Mouse (Mus musculus) gonadal fat pad, adult 2 months (tissue): Measurements from ENCODE around the gene Stab1. TPM values are rescaled to one million over a fixed set of nuclear protein-coding genes. Genes with fewer than 3 reads are reported as not detected.

ENCODE experiments used
- DNase-seq: peaks from one replicate; pipeline ENCODE4 v3.0.0-alpha.2; 2012; ENCODE audit warnings: low read depth
- polyA plus RNA-seq: library from polyadenylated mRNA; depleted of rRNA; stranded (reverse); fragments of >200 nt; gene quantifications from 2 replicates; pipeline ENCODE4 v1.2.3, GENCODE M21; 2012

Stab1 gene
- polyA plus RNA-seq, 1 experiment = 97.3 TPM

DNA sequence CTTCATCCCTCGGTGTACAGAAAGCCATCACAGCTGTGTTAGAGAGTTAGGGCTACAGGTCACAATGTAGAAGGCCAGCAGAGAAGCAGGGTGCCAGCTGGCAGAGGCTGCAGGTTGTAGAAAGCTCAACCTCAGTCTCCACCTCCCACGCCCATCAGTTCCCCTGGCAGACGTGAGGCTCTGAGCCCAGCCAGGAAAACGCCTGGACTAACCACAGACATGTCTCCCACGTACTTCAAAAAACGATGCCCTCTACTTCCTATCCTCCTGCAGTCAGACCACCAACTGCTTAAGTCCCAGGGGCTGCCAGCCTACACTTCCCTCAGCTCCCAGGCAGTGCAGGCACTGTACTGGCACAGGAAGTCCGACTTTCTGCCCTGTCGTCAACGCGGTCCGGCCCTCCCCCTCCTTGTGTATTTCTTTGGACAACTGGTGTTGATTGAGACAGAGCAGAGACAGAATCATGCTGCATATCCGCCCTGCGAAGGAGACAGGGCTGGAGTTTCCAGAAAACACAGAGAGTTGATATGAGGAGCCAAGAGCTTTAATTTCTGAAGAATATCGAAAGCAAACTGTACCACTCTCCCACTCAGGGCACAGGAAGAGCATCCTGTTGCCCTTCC lies 26.6 kb upstream of the Stab1 start:
- DNase-seq = peak; percentile 70

DNA sequence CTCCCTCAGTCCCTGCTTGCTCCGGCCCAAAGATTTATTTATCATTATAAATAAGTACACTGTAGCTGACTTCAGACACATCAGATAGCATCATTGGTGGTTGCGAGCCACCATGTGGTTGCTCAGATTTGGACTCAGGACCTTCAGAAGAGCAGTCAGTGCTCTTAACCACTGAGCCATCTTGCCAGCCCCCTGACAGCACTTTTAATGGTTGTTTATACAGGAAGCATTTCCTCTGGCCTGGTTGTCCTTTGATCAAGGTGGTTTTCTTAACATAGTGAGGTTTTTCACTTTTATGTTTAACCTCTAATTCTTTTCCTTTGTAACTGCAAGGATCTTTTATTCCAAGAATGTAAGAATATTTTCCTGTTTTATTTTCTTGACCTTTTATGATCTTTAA lies 26.0 kb upstream of the Stab1 start:
- no peak for DNase-seq

DNA sequence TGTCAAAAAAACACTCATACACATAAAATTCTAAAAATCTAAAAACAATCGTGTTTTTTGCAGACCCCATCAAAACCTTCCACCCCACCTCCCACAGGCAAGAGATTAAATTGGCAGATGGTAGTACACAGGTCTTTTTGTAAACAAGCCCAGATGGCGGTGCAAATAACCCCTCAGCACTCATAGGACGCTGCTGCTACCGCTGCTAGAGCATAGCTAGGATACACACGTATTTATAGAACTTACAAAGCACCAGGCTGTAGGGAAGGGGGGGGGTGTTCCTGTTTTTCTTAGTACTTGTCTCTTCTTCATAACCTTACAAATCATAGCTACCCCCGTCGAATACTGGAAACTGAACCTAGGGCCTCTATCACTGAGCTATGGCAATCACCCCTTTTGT lies 25.4 kb upstream of the Stab1 start:
- DNase-seq = no peak

DNA sequence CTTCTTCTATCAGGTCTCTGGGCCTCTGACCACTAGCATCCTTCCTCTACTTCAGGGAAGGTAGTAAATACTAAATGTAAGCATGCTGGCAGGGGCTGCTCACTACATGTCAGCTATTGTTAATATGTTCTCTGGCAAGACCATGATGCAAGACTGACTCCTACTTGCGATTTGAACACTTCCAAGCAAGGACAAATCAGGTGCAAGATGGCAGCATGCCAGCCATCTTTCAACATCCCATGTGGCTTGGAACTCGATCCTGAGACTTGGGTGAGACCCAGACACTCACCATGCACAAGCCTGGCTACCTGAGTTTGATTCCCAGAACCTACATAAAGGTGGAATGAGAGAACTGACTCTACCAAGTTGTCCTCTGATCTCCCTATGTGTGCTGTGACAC lies 23.5 kb upstream of the Stab1 start:
- DNase-seq = peak; percentile 80

- DNase-seq = no peak
Measured at GRCm38 (mm10) chr14:31189348-31189747, 20.9 kb upstream of the Stab1 start.

DNA sequence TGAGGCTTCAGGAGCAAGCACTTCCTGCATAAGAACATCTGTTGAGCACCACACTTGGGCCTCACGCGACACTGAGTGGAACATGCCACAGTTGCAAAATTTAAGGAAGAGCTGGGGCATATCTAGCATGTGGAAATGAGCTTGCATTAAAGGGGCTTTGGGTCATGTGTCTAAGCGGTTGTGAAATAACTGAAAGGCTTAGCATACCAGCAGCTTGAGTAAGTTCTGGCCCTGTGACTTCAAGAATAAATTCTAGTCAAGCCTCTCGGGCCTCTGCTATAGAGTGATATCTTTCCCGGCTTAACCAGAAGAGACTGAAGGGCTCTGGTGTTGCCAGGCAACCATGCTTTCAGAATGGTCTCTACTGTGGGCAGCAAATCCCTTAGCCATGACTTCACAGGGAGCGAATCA lies 20.3 kb upstream of the Stab1 start:
- DNase-seq = no peak

DNA sequence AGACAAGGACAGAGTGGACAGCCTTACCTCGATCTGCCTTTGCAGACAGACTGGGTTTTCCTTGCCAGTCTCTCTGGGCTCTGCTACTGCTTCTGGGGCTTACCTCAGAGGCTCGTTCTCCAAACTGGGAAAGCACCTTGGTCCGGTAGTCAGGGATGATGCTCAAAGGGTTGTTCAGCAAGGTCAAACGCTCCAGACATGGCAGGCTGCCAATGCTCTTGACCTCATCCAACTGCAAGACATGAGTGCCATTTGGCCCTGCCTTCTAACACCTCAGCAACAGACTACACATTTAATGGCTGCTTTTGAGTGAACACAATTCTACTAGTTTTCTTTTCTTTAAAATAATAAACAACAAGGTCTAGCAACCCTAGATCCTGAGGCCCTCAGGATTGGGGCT lies 18.2 kb upstream of the Stab1 start:
- no peak for DNase-seq

GRCm38 (mm10) chr14:31184195-31184594 lies 15.8 kb upstream of the Stab1 start:
- no peak for DNase-seq

DNA sequence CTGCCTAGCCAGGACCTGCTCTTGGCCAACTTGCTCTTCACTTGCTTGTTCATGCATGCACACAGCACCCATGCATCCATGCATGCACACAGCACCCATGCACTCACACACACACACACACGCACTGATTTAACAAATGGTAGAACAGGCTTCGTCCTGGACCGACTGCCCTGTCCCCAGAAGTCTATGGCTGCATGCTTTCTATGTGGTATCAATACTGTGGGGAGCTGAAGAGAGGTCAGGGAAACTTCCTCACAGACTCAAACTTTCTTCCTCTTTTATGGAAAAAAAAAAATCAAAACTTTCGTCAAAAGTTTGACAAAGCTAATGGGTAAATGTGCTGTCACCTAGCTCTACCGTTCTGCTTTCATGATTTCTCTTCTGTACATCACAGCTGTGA lies 15.1 kb upstream of the Stab1 start:
- no peak for DNase-seq

GRCm38 (mm10) chr14:31182786-31183290 lies 14.4 kb upstream of the Stab1 start:
- DNase-seq = no peak

- DNase-seq = no peak
Measured at GRCm38 (mm10) chr14:31181512-31181911, 13.1 kb upstream of the Stab1 start.

GRCm38 (mm10) chr14:31179677-31180365 lies 11.4 kb upstream of the Stab1 start:
- no peak for DNase-seq

- no peak for DNase-seq
Measured at GRCm38 (mm10) chr14:31177715-31178114, 9.3 kb upstream of the Stab1 start.

DNA sequence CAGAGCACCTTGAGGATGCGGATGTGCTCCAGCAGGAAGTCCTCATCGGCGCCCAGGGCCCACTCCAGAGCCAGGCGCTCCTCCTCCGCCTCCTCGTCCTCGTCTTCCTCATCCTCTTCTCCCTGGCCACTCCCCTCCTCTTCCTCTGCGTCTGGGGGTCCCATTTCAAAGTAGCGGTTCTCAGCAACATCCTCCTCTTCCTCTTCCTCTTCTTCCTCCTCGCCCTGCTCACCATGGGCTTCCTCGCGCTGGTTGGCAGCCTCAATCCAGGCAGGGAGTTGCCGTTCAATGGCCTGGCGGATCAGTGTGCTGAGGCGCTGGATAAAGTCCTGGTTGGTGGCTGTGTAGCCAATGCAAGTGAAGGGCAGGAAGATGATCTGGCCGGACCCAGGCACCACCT lies 8.8 kb upstream of the Stab1 start:
- no peak for DNase-seq

- no peak for DNase-seq
Measured at GRCm38 (mm10) chr14:31173537-31173936, 5.1 kb upstream of the Stab1 start.

DNA sequence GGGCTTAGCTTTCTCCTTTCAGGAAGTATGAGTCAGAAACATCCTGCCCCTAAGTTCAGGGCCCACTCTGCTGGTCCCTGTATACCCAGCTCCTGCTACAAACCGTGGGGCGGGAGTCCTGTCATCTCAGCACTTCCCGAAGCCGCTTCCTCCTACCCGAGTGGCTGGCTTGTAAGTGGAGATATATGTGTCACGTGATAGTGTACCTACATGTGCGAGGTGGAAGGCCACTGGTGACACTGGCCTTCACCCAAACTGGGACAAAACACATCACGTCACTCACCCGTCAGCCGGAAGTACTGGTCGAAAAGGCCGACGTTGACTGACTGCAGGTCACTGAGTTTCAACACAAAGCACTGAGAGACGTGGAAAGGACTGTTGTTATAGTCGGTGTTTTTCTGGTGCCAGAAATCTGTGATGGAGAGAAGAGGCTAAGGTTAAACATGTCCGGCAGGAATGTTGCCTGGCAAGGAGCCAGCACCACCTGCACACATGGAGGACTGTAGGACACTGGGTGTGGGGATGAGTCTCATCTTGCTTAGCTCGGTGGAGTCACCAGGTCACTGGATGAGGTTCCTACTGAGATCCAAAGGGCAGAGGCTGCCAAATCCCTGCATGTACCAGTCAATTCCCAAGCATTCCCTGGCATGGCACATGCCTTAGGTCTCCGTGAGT lies 4.5 kb upstream of the Stab1 start:
- no peak for DNase-seq

GRCm38 (mm10) chr14:31171821-31172220 lies 3.4 kb upstream of the Stab1 start:
- DNase-seq = no peak

DNA sequence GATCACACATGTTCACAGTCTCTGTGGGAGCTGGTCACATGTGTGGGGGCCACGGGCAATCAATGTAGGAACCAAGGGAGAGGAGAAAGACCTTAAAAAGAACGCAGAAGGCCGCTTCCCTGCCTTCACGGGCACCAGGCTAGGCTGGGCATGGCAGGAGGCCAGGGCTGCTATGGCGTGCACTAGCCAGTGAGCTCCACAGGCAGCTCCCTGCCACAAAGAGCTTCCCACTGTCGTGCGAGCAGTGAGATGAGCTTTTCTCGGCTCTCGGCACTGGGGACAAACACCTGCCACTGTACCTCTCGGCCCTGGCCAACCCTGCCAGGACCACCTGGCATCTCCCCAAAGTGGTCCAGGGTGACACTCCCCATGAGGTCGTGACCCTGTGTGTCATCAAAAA lies 2.9 kb upstream of the Stab1 start:
- no peak for DNase-seq

- DNase-seq = no peak
Measured at GRCm38 (mm10) chr14:31170963-31171362, 2.5 kb upstream of the Stab1 start.

GRCm38 (mm10) chr14:31169508-31169907 lies 1.1 kb upstream of the Stab1 start:
- DNase-seq = no peak

DNA sequence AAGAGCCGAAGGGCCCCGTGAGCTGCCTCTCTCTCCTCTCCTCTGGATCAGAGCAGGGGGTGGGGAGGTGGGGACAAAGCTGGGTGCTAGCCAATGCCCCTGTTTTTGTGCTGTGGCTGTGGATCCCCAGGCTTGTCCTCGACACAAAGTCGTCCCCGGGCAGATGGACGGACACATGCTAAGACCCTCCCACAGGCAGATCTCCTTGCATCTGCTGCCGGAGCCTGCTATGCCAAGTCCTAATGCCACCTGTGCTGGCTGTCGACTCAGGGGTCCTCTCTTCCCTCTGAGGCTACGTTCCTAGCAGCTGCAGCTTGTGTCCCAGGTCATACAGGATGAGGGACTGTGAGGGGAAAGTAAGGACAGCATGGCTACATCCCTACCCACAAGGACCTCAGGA lies 1.6 kb downstream of the Stab1 start:
- DNase-seq = no peak

DNA sequence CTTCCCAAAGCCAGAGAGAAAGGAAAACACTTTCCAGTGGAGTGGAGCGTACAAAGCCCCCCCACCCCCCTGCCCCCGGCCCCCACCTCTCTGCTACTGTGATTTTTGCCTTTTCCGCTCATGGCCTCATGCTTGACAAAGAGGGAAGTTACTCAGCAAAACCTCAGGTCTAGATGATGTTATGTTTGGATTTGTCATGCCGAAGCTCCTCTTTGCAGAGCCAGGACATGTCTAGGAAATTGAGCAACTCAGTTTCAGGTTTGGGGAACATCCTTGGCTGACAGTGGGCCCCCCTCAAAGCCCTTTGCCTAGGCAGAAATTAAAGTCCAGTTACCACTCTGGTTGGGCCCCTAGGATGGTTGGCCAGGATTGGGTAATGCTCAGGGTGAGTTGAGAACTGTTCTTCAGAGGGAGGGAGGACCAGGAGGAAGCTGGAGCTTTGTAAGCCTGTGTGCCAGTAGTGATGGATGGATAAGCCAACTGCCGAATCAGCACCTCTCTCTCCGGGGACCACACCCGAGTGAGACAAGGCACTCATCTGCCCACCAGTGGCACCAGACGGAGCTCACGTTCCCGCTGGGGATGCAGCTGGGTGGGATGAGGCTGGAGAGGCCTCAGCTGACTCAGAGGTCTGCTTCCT lies 2.3 kb downstream of the Stab1 start:
- no peak for DNase-seq

DNA sequence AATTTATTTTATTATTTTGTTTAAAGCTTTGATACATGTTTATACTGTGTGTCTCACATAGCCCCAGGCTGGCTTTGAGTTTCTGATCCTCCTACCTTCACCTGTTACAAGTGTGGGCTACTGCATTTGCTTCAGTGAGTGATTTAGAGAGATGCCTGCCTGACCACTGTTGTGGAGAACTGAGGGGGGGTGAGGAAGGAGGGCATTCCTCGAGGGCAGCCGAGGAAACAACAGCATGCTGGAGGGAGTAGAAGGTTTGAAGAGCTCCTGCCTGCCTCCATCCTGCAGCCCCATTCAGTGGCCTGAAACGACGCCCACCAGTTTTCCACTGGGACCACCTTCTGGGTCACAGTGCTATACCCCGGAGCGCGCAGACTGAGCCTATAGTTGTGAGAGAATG lies 3.0 kb downstream of the Stab1 start:
- DNase-seq = no peak
